Mouse (Mus musculus) cortical plate, adult 2 months (tissue): ENCODE data around the gene Prcd. TPM values are rescaled to one million over a fixed set of nuclear protein-coding genes. Genes with fewer than 3 reads are reported as not detected.
"Not testable (repeated sequence)": the region's sequence is repeated elsewhere in the genome, so short reads cannot be mapped to it uniquely, and the experiment has no call there.

Experiments
- H3K27ac ChIP-seq: fragments of 200-500 bp; 2 replicates; pipeline ENCODE4 v1.5.1; 2012; ENCODE audit warnings: low read length, control low read depth, inconsistent platforms; ENCODE audit not compliant: insufficient read depth
- H3K4me1 ChIP-seq: fragments of 200-500 bp; 2 replicates; pipeline ENCODE4 v1.6.1; 2011; ENCODE audit warnings: low read length; ENCODE audit not compliant: control insufficient read depth, insufficient read depth
- H3K4me3 ChIP-seq: fragments of 200-500 bp; 2 replicates; pipeline ENCODE4 v1.5.1; 2011; ENCODE audit warnings: mild to moderate bottlenecking, low read length, control low read depth; ENCODE audit not compliant: insufficient read depth
- CTCF ChIP-seq: fragments of 200-500 bp; IDR thresholded peaks from 2 replicates; pipeline ENCODE4 v1.5.1; 2011; ENCODE audit warnings: mild to moderate bottlenecking, control low read depth, low read length; ENCODE audit not compliant: insufficient read depth; ENCODE audit errors: extremely low read depth
- POLR2A ChIP-seq: fragments of 200-500 bp; IDR thresholded peaks from 2 replicates; pipeline ENCODE4 v1.6.1; 2011; ENCODE audit warnings: mild to moderate bottlenecking, low read length, control low read depth; ENCODE audit not compliant: insufficient read depth; ENCODE audit errors: extremely low read depth
- polyA plus RNA-seq: library from polyadenylated mRNA; depleted of rRNA; stranded (reverse); fragments of >200 nt; gene quantifications from 2 replicates; pipeline ENCODE4 v1.2.3, GENCODE M21; 2012

The Prcd gene
- polyA plus RNA-seq, 1 experiment = 8.4 TPM

DNA sequence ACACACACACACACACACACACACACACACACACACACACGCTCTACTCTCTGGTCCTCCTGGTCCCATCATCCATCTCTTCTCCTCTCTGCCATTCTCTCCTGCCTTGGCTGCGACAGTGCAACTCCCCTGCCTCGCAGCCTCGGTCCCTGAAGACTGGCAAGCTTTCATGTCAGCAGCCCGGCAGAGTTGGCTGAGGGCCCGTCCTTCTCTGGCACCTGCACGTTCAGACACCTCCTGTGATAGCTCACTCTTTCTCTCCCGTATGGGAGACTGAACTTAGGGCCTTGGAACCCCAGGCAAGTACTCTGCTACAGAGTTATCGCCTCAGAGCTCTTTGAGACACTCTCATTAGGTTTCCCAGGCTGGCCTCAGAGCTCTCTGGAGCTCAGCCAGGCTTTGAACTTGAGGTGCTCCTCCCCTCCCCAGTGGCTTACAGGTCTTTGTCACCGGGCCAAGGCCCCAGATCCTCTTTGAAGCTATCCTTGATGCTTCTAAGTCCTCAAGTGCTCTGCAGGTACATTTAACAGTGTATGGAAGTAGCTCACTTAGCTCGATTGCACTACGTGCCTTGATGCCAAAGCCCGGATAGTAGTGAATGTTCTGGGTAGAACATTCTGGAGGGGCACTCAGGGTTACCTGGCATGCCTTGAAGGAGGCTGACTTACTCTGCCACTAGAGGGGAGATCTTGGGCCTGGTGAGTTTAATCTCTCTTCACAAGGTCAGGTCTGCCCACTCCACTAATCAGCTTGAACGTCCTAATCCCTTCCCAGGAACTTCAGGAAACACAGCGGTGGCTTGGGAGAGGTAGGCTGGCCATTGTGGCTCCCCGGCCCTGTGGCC lies 3.2 kb downstream of the Prcd start:
- Histone ChIP-seq H3K27ac (no peak overlapping the region), H3K4me3 (no peak overlapping the region), H3K4me1 (peaks cover 9% of the 10 kb centered on the region)
- no peak for TF ChIP-seq POLR2A
- TF ChIP-seq CTCF = no peak

DNA sequence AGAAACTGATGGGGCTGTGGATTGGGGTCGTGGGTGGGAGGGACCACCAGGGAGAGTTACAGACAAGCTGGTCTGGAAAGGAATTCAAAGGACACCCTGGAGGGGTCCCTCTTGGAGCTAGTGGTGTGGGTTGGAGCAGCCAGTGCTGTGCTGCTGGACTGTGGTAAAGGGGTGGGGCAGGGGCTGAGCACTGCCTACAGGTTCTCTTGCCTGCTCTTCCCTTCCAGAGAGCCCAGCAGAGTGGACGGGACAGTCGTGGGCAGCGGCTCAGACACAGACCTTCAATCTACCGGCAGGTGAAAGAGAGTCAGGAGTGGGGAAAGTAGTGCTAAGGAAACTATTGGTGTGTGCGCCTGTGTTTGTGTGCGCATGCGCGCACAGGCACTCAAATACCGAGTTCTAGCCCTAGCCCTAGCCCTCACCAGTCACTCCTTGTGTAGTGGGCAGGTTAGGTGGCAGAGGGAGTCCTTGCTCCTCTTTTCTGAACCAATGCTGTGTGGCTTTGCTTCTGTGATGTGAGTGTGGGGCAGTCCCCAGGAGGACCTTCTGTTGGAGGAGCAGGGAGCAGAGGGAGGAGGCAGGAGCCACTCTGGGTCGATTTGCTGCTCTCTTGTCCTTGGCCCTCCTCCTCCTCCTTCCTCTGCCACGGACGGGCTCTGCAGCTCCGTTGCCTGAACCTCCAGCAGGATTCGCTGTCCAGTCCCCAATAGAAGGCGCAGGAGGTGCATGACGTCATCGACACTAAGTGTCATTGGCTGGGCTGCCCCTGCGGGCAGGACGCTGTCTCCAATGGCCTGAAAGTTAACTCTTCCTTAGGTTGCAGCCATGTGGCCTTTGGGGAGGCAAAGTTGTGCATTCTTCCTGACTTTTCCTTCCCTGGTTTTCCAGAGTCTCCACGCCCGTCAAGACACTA lies 4.2 kb downstream of the Prcd start:
- peaks cover 14% of the 10 kb centered on the region for H3K4me1 ChIP-seq
- peak overlapping the region; percentile 49; the same call in 1 of the 2 replicates for H3K27ac ChIP-seq
- TF ChIP-seq CTCF = no peak
- TF ChIP-seq POLR2A = peak; percentile 81; the same call in 1 of the 2 replicates
- peak overlapping the region; percentile 35 for H3K4me3 ChIP-seq

DNA sequence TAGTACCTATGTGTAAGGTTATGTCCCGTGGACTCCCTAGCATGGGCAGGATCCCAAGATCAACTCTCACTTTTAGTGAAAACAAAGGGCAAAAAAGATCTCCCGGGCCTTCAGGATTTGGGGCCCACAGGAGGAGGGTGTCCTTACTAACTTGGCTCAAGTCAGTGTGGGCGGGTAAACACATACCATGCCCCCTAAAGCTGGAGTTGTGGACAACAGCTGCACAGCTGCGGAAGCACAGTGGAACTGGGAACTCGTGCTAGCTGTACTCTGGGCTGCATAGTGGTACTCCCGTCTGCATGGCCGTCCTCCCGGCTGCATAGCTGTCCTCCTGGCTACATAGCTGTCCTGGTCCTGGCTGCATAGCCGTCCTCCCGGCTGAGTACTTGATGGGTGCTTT lies 4.9 kb downstream of the Prcd start:
- no peak overlapping the region for H3K27ac ChIP-seq
- H3K4me3 ChIP-seq = no peak overlapping the region
- H3K4me1 ChIP-seq = peaks cover 17% of the 10 kb centered on the region
- TF ChIP-seq POLR2A = no peak
- TF ChIP-seq CTCF = no peak

DNA sequence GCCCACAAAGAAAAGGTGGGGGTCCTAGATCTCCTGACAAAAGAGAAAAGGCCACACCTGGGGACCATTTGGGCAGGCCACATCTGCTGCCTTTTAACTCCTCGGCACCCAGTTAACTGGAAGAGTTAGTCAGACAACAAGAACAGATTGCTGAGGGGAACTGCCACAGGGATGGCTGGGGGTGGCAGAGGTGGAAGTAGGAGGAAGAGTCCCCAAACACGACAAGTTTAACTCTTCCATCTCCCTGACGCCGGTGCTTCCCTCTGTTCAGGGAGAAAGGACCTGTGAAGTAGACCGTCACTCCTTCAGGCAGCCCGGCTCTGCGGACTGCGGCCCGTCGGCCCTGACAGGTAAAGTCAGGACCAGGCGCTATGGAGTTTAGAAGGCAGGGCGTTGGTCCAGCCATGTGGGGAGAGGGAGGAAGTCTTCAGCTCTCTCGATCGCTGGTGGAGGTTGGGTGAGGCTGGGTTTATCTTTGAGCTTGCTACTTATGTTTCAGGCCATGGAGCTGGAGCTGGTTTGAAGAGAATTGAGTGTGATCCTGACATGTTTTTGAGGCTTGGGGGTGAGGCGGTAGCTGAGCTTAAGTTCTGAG lies 5.8 kb downstream of the Prcd start:
- H3K27ac ChIP-seq = no peak overlapping the region
- no peak for TF ChIP-seq POLR2A
- no peak for TF ChIP-seq CTCF
- H3K4me1 ChIP-seq = peaks cover 17% of the 10 kb centered on the region
- H3K4me3 ChIP-seq = no peak overlapping the region

DNA sequence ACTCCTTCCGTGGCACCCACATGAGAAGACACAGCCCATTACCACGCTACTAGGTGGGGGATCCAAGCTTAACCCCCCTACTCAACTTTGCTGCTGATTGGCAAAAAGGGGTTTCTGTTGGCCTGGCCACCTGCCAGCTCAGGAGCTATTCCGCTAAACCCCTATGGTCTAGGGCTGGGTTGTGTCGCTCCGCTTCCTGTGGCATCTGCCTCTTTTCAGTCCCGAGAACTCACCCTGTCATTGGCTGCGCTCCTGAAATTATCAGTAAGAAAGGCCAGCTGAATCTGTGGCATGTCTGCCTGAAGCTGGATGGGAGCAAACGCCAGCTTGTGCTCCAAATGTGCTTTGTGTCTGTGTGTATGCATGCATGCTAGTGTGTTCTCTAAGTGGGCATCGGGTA lies 6.8 kb downstream of the Prcd start:
- no peak overlapping the region for H3K4me3 ChIP-seq
- no peak overlapping the region for H3K27ac ChIP-seq
- H3K4me1 ChIP-seq = peaks cover 17% of the 10 kb centered on the region
- TF ChIP-seq POLR2A (no peak), CTCF (no peak)

DNA sequence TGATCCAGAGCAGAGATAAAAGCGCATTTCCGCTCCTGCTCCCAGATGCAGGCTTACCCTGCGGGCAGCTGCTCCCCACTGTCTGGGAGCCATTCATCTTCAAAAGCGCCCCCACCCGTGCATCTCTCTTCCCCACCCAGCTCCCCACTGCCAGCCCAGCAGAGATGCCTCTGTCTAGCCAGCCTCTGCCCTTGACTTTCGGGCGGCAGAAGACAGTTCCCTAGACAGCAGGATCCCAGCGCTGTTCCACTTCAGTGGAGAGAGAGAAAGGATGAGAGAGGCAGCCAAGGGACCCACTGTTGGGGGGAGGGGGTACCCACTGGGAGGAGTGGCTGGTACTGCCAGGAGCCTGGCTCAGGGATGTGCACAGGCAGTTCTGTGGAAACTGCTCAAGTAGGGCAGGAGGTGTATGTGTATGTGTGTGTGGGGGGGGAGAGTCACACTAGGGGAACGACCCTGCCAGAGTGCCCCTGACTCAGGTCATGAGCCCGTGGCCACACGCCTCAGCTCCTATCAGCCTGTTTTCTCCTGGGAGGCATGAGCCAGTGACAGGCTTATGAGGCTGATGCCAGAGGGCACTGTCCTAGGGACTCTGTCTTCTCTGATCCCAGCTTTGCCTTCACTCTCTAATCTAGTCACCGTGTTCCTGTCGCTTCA lies 8.1 kb downstream of the Prcd start:
- Histone ChIP-seq H3K4me1 (peaks cover 13% of the 10 kb centered on the region), H3K27ac (0 out of 2 replicates have a peak overlapping the region, but pooled peaks have one; percentile 23), H3K4me3 (no peak overlapping the region)
- TF ChIP-seq CTCF = no peak

DNA sequence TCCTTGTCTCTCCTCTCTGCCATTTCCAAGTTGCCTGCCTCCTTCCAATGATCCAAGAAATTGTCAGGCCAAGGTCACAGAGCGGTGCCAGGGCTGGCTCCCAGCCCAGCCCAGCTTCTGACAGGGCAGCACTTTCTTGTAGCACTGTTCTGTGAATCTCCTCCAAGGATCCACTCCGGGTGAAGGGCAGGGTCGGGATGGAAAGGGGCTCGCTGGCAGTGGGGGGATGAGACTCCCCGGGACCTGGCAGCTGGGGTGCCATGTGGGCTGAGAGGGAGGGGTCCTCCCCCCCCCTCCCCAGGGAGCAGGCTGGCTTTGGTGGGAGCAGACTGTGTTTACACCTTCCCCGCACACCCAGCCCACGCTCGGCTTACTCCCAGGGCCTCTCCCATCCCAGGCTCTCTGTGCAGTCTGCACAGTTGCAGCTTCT lies 8.6 kb downstream of the Prcd start:
- H3K27ac ChIP-seq = no peak overlapping the region
- H3K4me1 ChIP-seq = peaks cover 13% of the 10 kb centered on the region
- TF ChIP-seq POLR2A (no peak), CTCF (no peak)
- H3K4me3 ChIP-seq = no peak overlapping the region

DNA sequence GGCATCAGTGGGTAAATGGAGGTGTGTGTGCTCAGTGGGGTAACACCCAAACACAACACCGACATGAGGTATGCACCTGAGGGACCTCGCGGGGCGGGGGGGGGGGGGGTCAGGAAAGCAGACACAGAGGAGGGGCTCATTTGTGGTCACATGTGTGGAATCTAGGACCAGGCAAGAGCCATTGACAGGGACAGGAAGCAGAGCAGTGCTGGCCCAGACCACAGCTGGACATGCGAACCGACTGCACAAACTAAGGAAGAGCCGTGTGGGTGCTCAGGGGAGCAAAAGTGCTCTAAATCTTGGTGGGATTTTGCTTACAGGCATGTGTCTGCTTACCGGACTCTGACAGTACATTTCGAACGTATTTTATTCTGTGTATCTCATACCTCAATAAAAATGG lies 12.0 kb downstream of the Prcd start:
- TF ChIP-seq POLR2A = no peak
- no peak for TF ChIP-seq CTCF
- H3K4me1 ChIP-seq = peaks cover 11% of the 10 kb centered on the region
- H3K4me3 ChIP-seq = no peak overlapping the region
- H3K27ac ChIP-seq = no peak overlapping the region

DNA sequence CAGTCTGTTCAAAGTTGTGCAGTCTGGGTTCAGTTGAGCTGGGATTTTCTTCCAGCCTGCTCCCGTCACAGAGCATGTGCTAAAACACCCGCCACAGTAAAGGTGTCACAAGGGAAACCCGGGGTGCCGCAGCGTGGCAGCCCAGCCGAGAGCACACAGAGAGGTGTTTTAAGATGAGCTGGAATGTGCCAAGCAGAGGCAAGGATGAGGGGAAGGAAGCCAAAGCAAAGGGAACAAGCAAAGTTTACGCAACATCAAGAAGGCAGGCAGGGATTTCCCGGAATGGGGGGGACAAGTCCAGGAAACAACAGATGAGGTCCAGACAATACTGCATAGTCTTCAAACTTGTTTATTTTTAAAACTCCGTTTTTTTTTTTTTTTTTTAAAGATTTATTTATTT lies 13.2 kb downstream of the Prcd start:
- Histone ChIP-seq H3K4me1 (peaks cover 8% of the 10 kb centered on the region), H3K4me3 (no peak overlapping the region), H3K27ac (no peak overlapping the region)
- no peak for TF ChIP-seq CTCF
- no peak for TF ChIP-seq POLR2A

DNA sequence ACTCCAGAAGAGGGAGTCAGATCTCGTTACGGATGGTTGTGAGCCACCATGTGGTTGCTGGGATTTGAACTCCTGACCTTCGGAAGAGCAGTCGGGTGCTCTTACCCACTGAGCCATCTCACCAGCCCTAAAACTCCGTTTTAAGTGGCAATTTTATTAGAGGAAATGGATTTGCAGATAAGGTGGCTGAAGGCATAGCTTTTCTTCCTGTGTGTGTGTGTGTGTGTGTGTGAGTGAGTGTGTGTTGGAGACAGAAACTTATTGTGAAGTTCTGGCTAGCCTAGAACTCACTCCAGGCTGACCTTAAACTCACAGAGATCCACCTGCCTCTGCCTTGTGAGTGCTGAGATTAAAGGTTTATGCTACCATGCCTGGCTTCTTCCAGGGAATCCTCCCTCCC lies 13.7 kb downstream of the Prcd start:
- not testable (repeated sequence) for H3K4me1 ChIP-seq, H3K27ac ChIP-seq, H3K4me3 ChIP-seq
